Mouse (Mus musculus) liver, embryonic 14.5 days (tissue): Measurements from ENCODE around the gene Poglut1.

Experiments used
- CTCF ChIP-seq: IDR thresholded peaks from 2 replicates; pipeline ENCODE4 v1.5.1; 2016; ENCODE audit warnings: antibody characterized with exemption, low read depth, control low read depth
- EP300 ChIP-seq: IDR thresholded peaks from 2 replicates; pipeline ENCODE4 v1.6.1; 2016; ENCODE audit warnings: antibody characterized with exemption, low read depth

DNA sequence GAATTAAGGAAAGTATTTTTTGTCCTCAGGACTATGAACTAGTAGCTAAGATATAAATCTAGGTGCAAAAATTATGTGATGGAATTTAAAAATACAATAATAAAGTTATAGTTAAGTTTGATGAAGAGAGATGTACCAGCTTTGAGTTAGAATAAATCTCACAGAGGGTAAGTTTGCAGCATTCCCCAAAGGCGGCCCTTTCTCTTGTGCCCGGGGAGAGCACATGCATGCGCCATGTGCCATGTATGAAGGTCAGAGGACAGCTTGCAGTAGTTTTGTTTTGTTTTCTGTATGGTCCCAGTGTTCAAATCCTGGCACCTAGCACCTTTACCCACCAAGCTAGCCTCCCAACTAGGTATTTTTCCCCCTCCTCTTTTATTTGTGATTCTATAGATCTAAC lies 21.4 kb upstream of the Poglut1 start:
- no peak for TF ChIP-seq CTCF
- TF ChIP-seq EP300: no peak
